Mouse (Mus musculus) neutrophil, adult 5-6 weeks (primary cell): ENCODE measurements around the gene Olfr1269. TPM values are rescaled to one million over a fixed set of nuclear protein-coding genes. Genes with fewer than 3 reads are reported as not detected.

Experiments
- ATAC-seq: fragments of 151-379, 151-347 bp; 2 replicates; pipeline ENCODE4 v1.8.0; 2017; ENCODE audit warnings: mild to moderate bottlenecking, moderate TSS enrichment; ENCODE audit not compliant: insufficient number of reproducible peaks, poor library complexity, low FRiP score, severe bottlenecking; ENCODE audit errors: extremely low read depth
- total RNA-seq: library from RNA; stranded (forward); fragments of 200-1000 nt; gene quantifications from 2 replicates; pipeline ENCODE4 v1.2.3, GENCODE M21; 2017

Gene Olfr1269
- total RNA-seq: not detected in 2 replicates

DNA sequence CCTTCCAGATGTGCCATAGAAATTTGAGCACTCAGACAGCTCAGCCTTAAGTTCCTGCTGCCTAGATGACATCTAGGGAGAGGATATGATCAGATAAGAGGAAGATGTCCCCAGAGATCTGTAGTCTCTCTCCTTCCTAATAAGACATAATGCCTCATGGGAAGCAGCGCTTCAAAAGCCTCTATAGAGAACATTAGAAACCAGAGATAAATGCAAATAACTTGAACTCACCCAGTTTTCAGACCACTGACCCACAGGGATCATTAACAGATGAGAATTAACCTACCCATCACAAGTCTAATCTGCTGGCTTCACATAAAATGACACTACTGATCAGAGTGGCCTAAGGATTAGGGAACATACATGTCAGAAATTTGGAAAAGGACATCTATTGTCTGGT, at the start of gene Olfr1269:
TSS of gene Olfr1269 (minus strand) at position 101 of the 400 bp plus-strand sequence.
- no peak for ATAC-seq

DNA sequence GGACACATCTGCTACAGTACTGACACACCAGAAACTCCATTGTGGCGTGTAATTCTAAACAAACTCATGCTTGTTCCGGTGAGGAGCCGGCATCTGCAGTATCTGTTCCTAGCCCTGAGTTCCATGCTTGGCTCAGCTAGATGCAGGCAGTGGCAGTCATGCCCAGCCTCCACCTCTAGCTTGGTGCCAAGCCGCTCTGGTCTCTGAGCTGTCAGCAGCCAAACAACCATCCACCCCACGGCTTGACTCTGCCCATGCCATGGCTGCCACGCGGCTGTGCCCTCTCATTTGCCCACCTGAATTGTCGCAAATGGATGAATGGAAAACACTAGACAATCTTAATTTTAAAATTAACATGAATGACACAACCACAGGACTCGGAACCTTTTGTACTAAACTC, 32.7 kb upstream of the Olfr1269 start:
- ATAC-seq: no peak

DNA sequence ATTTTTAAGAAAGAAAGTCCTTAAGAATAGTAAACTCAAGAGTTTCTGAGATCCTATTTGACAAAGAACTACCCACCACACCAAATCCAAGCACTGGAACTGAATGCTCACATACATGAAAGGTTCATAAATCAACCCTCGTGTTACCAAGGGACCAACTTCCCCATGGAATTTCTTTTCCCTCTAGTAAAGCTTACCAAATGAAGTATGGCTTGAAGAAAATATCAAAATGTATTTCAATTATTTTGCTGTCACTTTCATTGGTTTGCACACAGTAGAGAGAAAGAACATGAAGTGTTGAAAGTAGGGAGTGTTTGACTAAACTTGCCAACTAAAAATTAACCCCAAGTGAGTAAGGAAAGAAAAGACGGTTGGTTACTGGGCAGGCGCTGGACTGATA, 31.8 kb upstream of the Olfr1269 start, which contains the start of gene Olfr1270:
TSS of gene Olfr1270 (minus strand) at position 101 of the 400 bp plus-strand sequence.
- ATAC-seq: no peak

DNA sequence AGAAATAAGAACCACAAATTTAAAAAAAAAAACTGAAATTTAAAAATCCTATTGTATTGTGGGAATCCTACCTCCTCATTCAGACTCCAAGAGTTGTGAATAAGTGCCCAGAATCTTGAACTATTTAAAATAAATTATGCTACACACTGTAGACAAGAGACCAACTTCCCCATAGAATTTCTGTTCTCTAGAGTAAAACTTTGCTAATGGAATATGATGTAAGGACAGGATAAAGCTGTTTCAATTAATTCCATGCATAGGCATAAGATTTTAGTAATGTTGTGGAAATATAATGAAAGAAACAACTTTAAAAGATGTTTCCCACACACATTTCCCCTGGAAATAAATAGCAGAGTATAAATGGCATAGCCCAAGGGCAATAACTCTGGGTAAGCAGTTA, 21.0 kb upstream of the Olfr1269 start, which contains the start of gene Olfr32:
TSS of gene Olfr32 (minus strand) at position 101 of the 400 bp plus-strand sequence.
- ATAC-seq: no peak

DNA sequence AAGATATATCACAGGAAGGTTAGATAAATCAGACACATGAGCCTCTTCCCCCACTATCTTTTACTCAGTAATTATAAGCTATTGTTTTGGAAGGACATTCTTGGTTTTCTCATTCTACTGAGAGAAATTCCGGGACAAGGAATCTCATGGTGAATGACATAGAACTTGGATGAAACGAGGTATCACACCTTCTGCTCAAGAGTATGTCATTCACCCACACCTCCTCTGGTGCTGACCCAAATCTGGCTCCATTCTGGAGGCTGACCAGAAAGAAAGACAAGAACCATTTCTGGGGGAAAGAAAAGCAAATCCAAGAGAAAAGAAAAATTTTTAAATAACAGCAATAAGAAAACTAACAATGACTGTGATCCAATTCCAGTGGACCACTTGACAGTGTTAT, 51.1 kb downstream of the Olfr1269 start:
- no peak for ATAC-seq

Other genes starting within 250 kb of the Olfr1269 start
- not detected in 2 replicates for gene Olfr1257, start 243.0 kb downstream of the Olfr1269 start, total RNA-seq
- not detected in 2 replicates for gene Olfr1258, start 194.1 kb downstream of the Olfr1269 start, total RNA-seq
- not detected in 2 replicates for gene Olfr1259, start 172.7 kb downstream of the Olfr1269 start, total RNA-seq
- not detected in 2 replicates for gene Olfr1260, start 147.1 kb downstream of the Olfr1269 start, total RNA-seq
- gene Olfr1261, start 130.2 kb downstream of the Olfr1269 start, total RNA-seq: not detected in 2 replicates
- gene Olfr1262, start 121.3 kb downstream of the Olfr1269 start, total RNA-seq: not detected in 2 replicates
- not detected in 2 replicates for gene Olfr1263, start 109.3 kb downstream of the Olfr1269 start, total RNA-seq
- not detected in 2 replicates for gene Olfr1264, start 95.8 kb downstream of the Olfr1269 start, total RNA-seq
- not detected in 2 replicates for gene Olfr1265, start 86.1 kb downstream of the Olfr1269 start, total RNA-seq
- gene Olfr140, start 57.8 kb downstream of the Olfr1269 start, total RNA-seq: not detected in 2 replicates
- not detected in 2 replicates for gene Olfr32, start 20.9 kb upstream of the Olfr1269 start, total RNA-seq
- not detected in 2 replicates for gene Olfr1270, start 31.7 kb upstream of the Olfr1269 start, total RNA-seq
- gene Olfr1506, start 103.1 kb upstream of the Olfr1269 start, total RNA-seq: not detected in 2 replicates
- gene Olfr142, start 136.2 kb upstream of the Olfr1269 start, total RNA-seq: not detected in 2 replicates
- under 0.01 TPM in 2 replicates for gene Olfr1271, start 149.6 kb upstream of the Olfr1269 start, total RNA-seq
- gene Olfr1272, start 171.4 kb upstream of the Olfr1269 start, total RNA-seq: not detected in 2 replicates
- gene Gm13769, start 200.8 kb upstream of the Olfr1269 start, total RNA-seq: 0.35 TPM in 1 of 2 replicates, not detected in the other